Mouse (Mus musculus): ENCODE data around the gene Prps1l3. TPM values are rescaled to one million over a fixed set of nuclear protein-coding genes. Genes with fewer than 3 reads are reported as not detected.
"Not testable (repeated sequence)": the region's sequence is repeated elsewhere in the genome, so short reads cannot be mapped to it uniquely, and the experiment has no call there.

The Prps1l3 gene
- polyA plus RNA-seq, 2 experiments = 21.1 to 38.2 TPM

- ATAC-seq (ENCODE audit: insufficient read depth) (no peak), DNase-seq (ENCODE audit: low read depth in 3 of 3, low spot score in 3 of 3) (no peak)
- Histone ChIP-seq H3K4me2 (ENCODE audit: low read depth) (no peak overlapping the region), H3K9me3 (ENCODE audit: control insufficient read depth, low read length) (no peaks in the 10 kb centered on the region), H3K9ac (replicated peaks) (no peak overlapping the region), H3K27me3 (ENCODE audit: control insufficient read depth, insufficient read depth, low read length) (no peaks in the 10 kb centered on the region), H3K36me3 (replicated peaks; ENCODE audit: control insufficient read depth, insufficient read depth, low read depth) (no peaks in the 10 kb centered on the region), H3K4me3 (ENCODE audit: insufficient read depth in 1 of 2, low read depth in 2 of 2, low read length in 2 of 2) (no peak overlapping the region), H3K27ac (no peak overlapping the region), H3K4me1 (replicated peaks; ENCODE audit: control insufficient read depth in 2 of 2, insufficient read depth in 2 of 2, low read length in 1 of 2) (peaks cover 10 to 18% of the 10 kb centered on the region in 2 experiments)
- TF ChIP-seq EP300 (IDR thresholded peaks at IDR 0.05; ENCODE audit: low read depth) (no peak), CTCF (IDR thresholded peaks at IDR 0.05; ENCODE audit: low read depth) (no peak)
- 88% methylated on average over 2 of the region's 2 CpGs for WGBS (ENCODE audit: insufficient replicate concordance)
Measured at GRCm38 (mm10) chr12:57199427-57199826, 30.8 kb upstream of the Prps1l3 start.

DNA sequence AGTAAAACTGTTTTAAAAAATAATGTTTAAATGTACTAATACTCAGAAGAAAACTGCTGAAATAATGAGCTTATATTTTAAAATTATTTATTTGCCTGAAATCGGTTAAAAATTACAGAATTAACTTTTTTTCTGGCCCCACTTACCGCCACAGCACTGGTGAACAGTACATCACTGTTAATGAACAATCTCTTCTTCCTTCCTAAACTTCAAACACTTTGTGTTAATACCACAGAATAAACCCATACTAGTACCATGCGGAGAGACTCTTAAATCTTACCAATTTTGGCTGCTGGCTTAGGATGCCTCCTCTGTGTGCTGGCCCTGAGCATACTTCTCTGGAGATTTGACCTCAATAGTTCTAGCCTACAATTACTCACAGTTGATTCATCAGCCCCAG lies 28.3 kb upstream of the Prps1l3 start:
- Histone ChIP-seq H3K9me3 (ENCODE audit: control insufficient read depth, low read length) (no peaks in the 10 kb centered on the region), H3K9ac (replicated peaks) (no peak overlapping the region), H3K27ac (no peak overlapping the region), H3K36me3 (replicated peaks; ENCODE audit: control insufficient read depth, insufficient read depth, low read depth) (no peaks in the 10 kb centered on the region), H3K4me1 (replicated peaks; ENCODE audit: control insufficient read depth in 2 of 2, insufficient read depth in 2 of 2, low read length in 1 of 2) (peaks cover 10 to 14% of the 10 kb centered on the region in 2 experiments), H3K4me3 (ENCODE audit: insufficient read depth in 1 of 2, low read depth in 2 of 2, low read length in 2 of 2) (no peak overlapping the region), H3K27me3 (ENCODE audit: control insufficient read depth, insufficient read depth, low read length) (no peaks in the 10 kb centered on the region), H3K4me2 (ENCODE audit: low read depth) (no peak overlapping the region)
- ATAC-seq (ENCODE audit: insufficient read depth) = no peak
- no peak for DNase-seq (ENCODE audit: low read depth in 3 of 3, low spot score in 3 of 3)
- WGBS (ENCODE audit: insufficient replicate concordance) = 80% methylated on average over 3 of the region's 3 CpGs
- no peak for TF ChIP-seq CTCF (IDR thresholded peaks at IDR 0.05; ENCODE audit: low read depth)
- TF ChIP-seq EP300 (IDR thresholded peaks at IDR 0.05; ENCODE audit: low read depth) = no peak

GRCm38 (mm10) chr12:57204276-57204851 lies 25.8 kb upstream of the Prps1l3 start:
- Histone ChIP-seq H3K27me3 (ENCODE audit: control insufficient read depth, insufficient read depth, low read length) (no peaks in the 10 kb centered on the region), H3K4me1 (replicated peaks; ENCODE audit: control insufficient read depth in 2 of 2, insufficient read depth in 2 of 2, low read length in 1 of 2) (peaks cover 3 to 4% of the 10 kb centered on the region in 2 experiments; a peak in 1 of 4 replicates), H3K36me3 (replicated peaks; ENCODE audit: control insufficient read depth, insufficient read depth, low read depth) (no peaks in the 10 kb centered on the region), H3K4me2 (ENCODE audit: low read depth) (no peak overlapping the region), H3K9ac (replicated peaks) (no peak overlapping the region), H3K9me3 (ENCODE audit: control insufficient read depth, low read length) (no peaks in the 10 kb centered on the region), H3K4me3 (ENCODE audit: insufficient read depth in 1 of 2, low read depth in 2 of 2, low read length in 2 of 2) (no peak overlapping the region), H3K27ac (no peak overlapping the region)
- 66% methylated on average over 4 of the region's 4 CpGs for WGBS (ENCODE audit: insufficient replicate concordance)
- no peak for ATAC-seq (ENCODE audit: insufficient read depth)
- DNase-seq (ENCODE audit: low read depth in 3 of 3, low spot score in 3 of 3) = no peak
- TF ChIP-seq EP300 (IDR thresholded peaks at IDR 0.05; ENCODE audit: low read depth) = no peak
- no peak for TF ChIP-seq CTCF (IDR thresholded peaks at IDR 0.05; ENCODE audit: low read depth)

GRCm38 (mm10) chr12:57211353-57212311 lies 18.6 kb upstream of the Prps1l3 start:
- Histone ChIP-seq H3K36me3 (replicated peaks; ENCODE audit: control insufficient read depth, insufficient read depth, low read depth) (no peaks in the 10 kb centered on the region), H3K4me2 (ENCODE audit: low read depth) (peak overlapping the region; percentile 89), H3K4me3 (ENCODE audit: insufficient read depth in 1 of 2, low read depth in 2 of 2, low read length in 2 of 2) (peak overlapping the region; percentile 69 to 89), H3K9me3 (ENCODE audit: control insufficient read depth, low read length) (no peaks in the 10 kb centered on the region), H3K27me3 (ENCODE audit: control insufficient read depth, insufficient read depth, low read length) (no peaks in the 10 kb centered on the region), H3K27ac (peak overlapping the region; percentile 31), H3K9ac (replicated peaks) (peak overlapping the region; percentile 85), H3K4me1 (replicated peaks; ENCODE audit: control insufficient read depth in 2 of 2, insufficient read depth in 2 of 2, low read length in 1 of 2) (peaks cover 0 to 7% of the 10 kb centered on the region in 2 experiments; a peak in 3 of 4 replicates)
- no peak for TF ChIP-seq EP300 (IDR thresholded peaks at IDR 0.05; ENCODE audit: low read depth)
- TF ChIP-seq CTCF (IDR thresholded peaks at IDR 0.05; ENCODE audit: low read depth) = no peak
- DNase-seq (ENCODE audit: low read depth in 3 of 3, low spot score in 3 of 3) (no peak), ATAC-seq (ENCODE audit: insufficient read depth) (peak; percentile 82)
- 9% methylated on average over 30 of the region's 30 CpGs for WGBS (ENCODE audit: insufficient replicate concordance)

GRCm38 (mm10) chr12:57212463-57212862 lies 17.7 kb upstream of the Prps1l3 start:
- not testable (repeated sequence) for H3K4me3 ChIP-seq (ENCODE audit: insufficient read depth in 1 of 2, low read depth in 2 of 2, low read length in 2 of 2); H3K4me1 ChIP-seq (replicated peaks; ENCODE audit: control insufficient read depth in 2 of 2, insufficient read depth in 2 of 2, low read length in 1 of 2); H3K27me3 ChIP-seq (ENCODE audit: control insufficient read depth, insufficient read depth, low read length); H3K27ac ChIP-seq; H3K4me2 ChIP-seq (ENCODE audit: low read depth); H3K9ac ChIP-seq (replicated peaks); ATAC-seq (ENCODE audit: insufficient read depth); H3K36me3 ChIP-seq (replicated peaks; ENCODE audit: control insufficient read depth, insufficient read depth, low read depth); DNase-seq (ENCODE audit: low read depth in 3 of 3, low spot score in 3 of 3); H3K9me3 ChIP-seq (ENCODE audit: control insufficient read depth, low read length)
- WGBS (ENCODE audit: insufficient replicate concordance) = 67% methylated on average over 5 of the region's 5 CpGs
